Mouse (Mus musculus): Measurements from ENCODE around the gene Sacm1l.

GRCm38 (mm10) chr9:123490930-123491329, 38.6 kb upstream of the Sacm1l start:
- TF ChIP-seq CTCF (IDR thresholded peaks at IDR 0.05; ENCODE audit: low read depth, low read length) (no peak), POLR2A (IDR thresholded peaks at IDR 0.05; ENCODE audit: extremely low read depth, insufficient read depth, low read length) (no peak)

All from liver, adult 2 months (tissue).